Mouse (Mus musculus) neural tube, embryonic 13.5 days (tissue): Measurements from ENCODE around the gene Irs2. TPM values are rescaled to one million over a fixed set of nuclear protein-coding genes. Genes with fewer than 3 reads are reported as not detected.
A peak's percentile ranks its signal among the peaks of the same experiment; 100 is the strongest.

ENCODE experiments used
- ATAC-seq: fragments of 200-750 bp; cut with Nextera tagmentation; 2 replicates; pipeline ENCODE4 v1.8.0; 2017; ENCODE audit warnings: low read depth, mild to moderate bottlenecking, moderate TSS enrichment, moderate library complexity
- H3K27ac ChIP-seq: fragments of 300-500 bp; sonication (generic); replicated peaks from 2 replicates; pipeline ENCODE4 v1.5.1; 2015; ENCODE audit warnings: moderate library complexity, mild to moderate bottlenecking, inconsistent platforms
- H3K27me3 ChIP-seq: fragments of 300-500 bp; sonication (generic); 2 replicates; pipeline ENCODE4 v1.6.1; 2015; ENCODE audit warnings: mild to moderate bottlenecking, inconsistent platforms
- H3K36me3 ChIP-seq: fragments of 300-500 bp; sonication (generic); 2 replicates; pipeline ENCODE4 v1.6.1; 2015; ENCODE audit warnings: mild to moderate bottlenecking, inconsistent platforms
- H3K4me1 ChIP-seq: fragments of 300-500 bp; sonication (generic); replicated peaks from 2 replicates; pipeline ENCODE4 v1.6.1; 2015; ENCODE audit warnings: inconsistent platforms
- H3K4me2 ChIP-seq: fragments of 300-500 bp; sonication (generic); 2 replicates; pipeline ENCODE4 v1.6.1; 2015; ENCODE audit warnings: inconsistent platforms, mild to moderate bottlenecking, moderate library complexity
- H3K4me3 ChIP-seq: fragments of 300-500 bp; sonication (generic); 2 replicates; pipeline ENCODE4 v1.5.1; 2015; ENCODE audit warnings: mild to moderate bottlenecking, inconsistent platforms
- H3K9ac ChIP-seq: fragments of 300-500 bp; sonication (generic); 2 replicates; pipeline ENCODE4 v1.6.1; 2015; ENCODE audit warnings: moderate library complexity, mild to moderate bottlenecking, inconsistent platforms
- H3K9me3 ChIP-seq: fragments of 300-500 bp; sonication (generic); 2 replicates; pipeline ENCODE4 v1.6.1; 2016; ENCODE audit warnings: inconsistent platforms
- WGBS: fragments of 180-500 bp; shearing (Covaris S2); methylation state at CpG from one replicate; pipeline ENCODE4 v1.1.7; 2015; 5-methylcytosine and 5-hydroxymethylcytosine counted together
- polyA plus RNA-seq: library from polyadenylated mRNA; unstranded; fragments of >200 nt; fragmentation: Nextera tagmentation; extraction: Ambion mirVana; gene quantifications from 2 replicates; pipeline ENCODE4 v1.2.1, GENCODE M21; 2015

Gene Irs2
- polyA plus RNA-seq, 1 experiment from 2014 or later: 6.6 TPM

- 81% methylated on average over 3 of the region's 3 CpGs for WGBS
- Histone ChIP-seq H3K36me3 (no peaks in the 10 kb centered on the region), H3K9me3 (no peaks in the 10 kb centered on the region), H3K4me3 (no peak overlapping the region), H3K27me3 (no peaks in the 10 kb centered on the region; the same call in 1 of the 2 replicates), H3K27ac (no peak overlapping the region), H3K4me2 (no peak overlapping the region), H3K9ac (no peak overlapping the region), H3K4me1 (peaks cover 16% of the 10 kb centered on the region)
- ATAC-seq: peak; percentile 57
Measured at GRCm38 (mm10) chr8:11036790-11037189, 28.5 kb upstream of the Irs2 start.

- no peaks in the 10 kb centered on the region; the same call in 1 of the 2 replicates for H3K27me3 ChIP-seq
- H3K9me3 ChIP-seq: no peaks in the 10 kb centered on the region
- H3K4me1 ChIP-seq: peaks cover 16% of the 10 kb centered on the region
- H3K27ac ChIP-seq: no peak overlapping the region
- 9% methylated on average over 19 of the region's 19 CpGs for WGBS
- no peaks in the 10 kb centered on the region for H3K36me3 ChIP-seq
- no peak overlapping the region; the same call in 1 of the 2 replicates for H3K4me3 ChIP-seq
- H3K4me2 ChIP-seq: peak overlapping the region; percentile 36
- peak; percentile 65 for ATAC-seq
- no peak overlapping the region for H3K9ac ChIP-seq
Measured at GRCm38 (mm10) chr8:11035628-11036416, 27.6 kb upstream of the Irs2 start.

GRCm38 (mm10) chr8:11024871-11025270 is 16.6 kb upstream of the Irs2 start:
- Histone ChIP-seq H3K27me3 (no peaks in the 10 kb centered on the region), H3K4me3 (no peak overlapping the region), H3K9ac (no peak overlapping the region), H3K4me2 (no peak overlapping the region), H3K4me1 (no peaks in the 10 kb centered on the region), H3K27ac (no peak overlapping the region), H3K36me3 (no peaks in the 10 kb centered on the region), H3K9me3 (no peaks in the 10 kb centered on the region)
- WGBS: 70% methylated on average over 3 of the region's 3 CpGs
- no peak for ATAC-seq

GRCm38 (mm10) chr8:11020949-11021572 is 12.8 kb upstream of the Irs2 start:
- Histone ChIP-seq H3K9ac (no peak overlapping the region), H3K27ac (no peak overlapping the region), H3K36me3 (no peaks in the 10 kb centered on the region), H3K27me3 (no peaks in the 10 kb centered on the region; the same call in 1 of the 2 replicates), H3K9me3 (no peaks in the 10 kb centered on the region), H3K4me2 (no peak overlapping the region), H3K4me3 (no peak overlapping the region), H3K4me1 (no peaks in the 10 kb centered on the region)
- ATAC-seq: no peak
- WGBS: 93% methylated on average over 9 of the region's 9 CpGs

GRCm38 (mm10) chr8:11015622-11016021 is 7.4 kb upstream of the Irs2 start:
- no peak overlapping the region for H3K4me3 ChIP-seq
- H3K9ac ChIP-seq: no peak overlapping the region
- peaks cover 10% of the 10 kb centered on the region for H3K4me1 ChIP-seq
- no peaks in the 10 kb centered on the region for H3K36me3 ChIP-seq
- H3K9me3 ChIP-seq: no peaks in the 10 kb centered on the region
- 93% methylated on average over 3 of the region's 3 CpGs for WGBS
- H3K27ac ChIP-seq: no peak overlapping the region
- no peaks in the 10 kb centered on the region; the same call in 1 of the 2 replicates for H3K27me3 ChIP-seq
- ATAC-seq: no peak
- no peak overlapping the region for H3K4me2 ChIP-seq

GRCm38 (mm10) chr8:11013258-11013657 is 5.0 kb upstream of the Irs2 start:
- no peaks in the 10 kb centered on the region; the same call in 1 of the 2 replicates for H3K27me3 ChIP-seq
- no peak overlapping the region for H3K27ac ChIP-seq
- no peak overlapping the region for H3K9ac ChIP-seq
- 2% methylated on average over 6 of the region's 6 CpGs for WGBS
- ATAC-seq: no peak
- H3K4me1 ChIP-seq: peaks cover 19% of the 10 kb centered on the region
- no peaks in the 10 kb centered on the region for H3K9me3 ChIP-seq
- H3K36me3 ChIP-seq: no peaks in the 10 kb centered on the region
- H3K4me3 ChIP-seq: no peak overlapping the region
- no peak overlapping the region for H3K4me2 ChIP-seq

GRCm38 (mm10) chr8:11011787-11012485 is 3.7 kb upstream of the Irs2 start:
- 80% methylated on average over 3 of the region's 3 CpGs for WGBS
- Histone ChIP-seq H3K36me3 (no peaks in the 10 kb centered on the region), H3K9ac (no peak overlapping the region), H3K4me3 (no peak overlapping the region), H3K4me1 (peaks cover 26% of the 10 kb centered on the region), H3K27ac (no peak overlapping the region), H3K4me2 (no peak overlapping the region), H3K27me3 (no peaks in the 10 kb centered on the region), H3K9me3 (no peaks in the 10 kb centered on the region)
- ATAC-seq: no peak

- Histone ChIP-seq H3K4me2 (peak overlapping the region; percentile 77; the same call in 1 of the 2 replicates), H3K27ac (no peak overlapping the region), H3K4me1 (peaks cover 34% of the 10 kb centered on the region), H3K9me3 (no peaks in the 10 kb centered on the region), H3K27me3 (no peaks in the 10 kb centered on the region), H3K36me3 (no peaks in the 10 kb centered on the region), H3K9ac (peak overlapping the region; percentile 90; the same call in 1 of the 2 replicates), H3K4me3 (no peak overlapping the region)
- 13% methylated on average over 11 of the region's 11 CpGs for WGBS
- ATAC-seq: no peak
Measured at GRCm38 (mm10) chr8:11010913-11011605, 2.8 kb upstream of the Irs2 start.

GRCm38 (mm10) chr8:11010398-11010797 is 2.1 kb upstream of the Irs2 start:
- ATAC-seq: no peak
- no peaks in the 10 kb centered on the region for H3K36me3 ChIP-seq
- peak overlapping the region; percentile 90; the same call in 1 of the 2 replicates for H3K9ac ChIP-seq
- H3K27me3 ChIP-seq: no peaks in the 10 kb centered on the region
- H3K9me3 ChIP-seq: no peaks in the 10 kb centered on the region
- H3K27ac ChIP-seq: peak overlapping the region; percentile 99; the same call in 1 of the 2 replicates
- H3K4me2 ChIP-seq: peak overlapping the region; percentile 77
- H3K4me1 ChIP-seq: peaks cover 41% of the 10 kb centered on the region
- H3K4me3 ChIP-seq: peak overlapping the region; percentile 79; the same call in 1 of the 2 replicates
- WGBS: 44% methylated on average over 11 of the region's 11 CpGs

- WGBS: under 1% methylated on average over 62 of the region's 62 CpGs
- Histone ChIP-seq H3K27ac (peak overlapping the region; percentile 99), H3K4me2 (peak overlapping the region; percentile 77), H3K36me3 (no peaks in the 10 kb centered on the region), H3K4me1 (peaks cover 50% of the 10 kb centered on the region), H3K27me3 (no peaks in the 10 kb centered on the region), H3K4me3 (peak overlapping the region; percentile 79), H3K9me3 (no peaks in the 10 kb centered on the region), H3K9ac (peak overlapping the region; percentile 90)
- peak; percentile 77 for ATAC-seq
Measured at GRCm38 (mm10) chr8:11009431-11010071, 1.3 kb upstream of the Irs2 start.

- Histone ChIP-seq H3K36me3 (no peaks in the 10 kb centered on the region), H3K4me2 (peak overlapping the region; percentile 77), H3K4me3 (peak overlapping the region; percentile 79), H3K9me3 (no peaks in the 10 kb centered on the region), H3K27me3 (no peaks in the 10 kb centered on the region), H3K27ac (peak overlapping the region; percentile 99), H3K9ac (peak overlapping the region; percentile 92), H3K4me1 (peaks cover 56% of the 10 kb centered on the region)
- WGBS: under 1% methylated on average over 67 of the region's 73 CpGs
- ATAC-seq: peak; percentile 91
Measured at GRCm38 (mm10) chr8:11008842-11009420, 673 bp upstream of the Irs2 start.
